Mouse (Mus musculus) kidney, postnatal 36 days (tissue): ENCODE results near the gene B3gnt7.

Source experiments
- DNase-seq, 2 experiments: peaks; one replicate each; pipeline ENCODE4 v3.0.0; 2021 to 2022; ENCODE audit warnings: mixed read lengths in 2 of 2

B3gnt7 gene

GRCm38 (mm10) chr1:86302532-86302931 is at the start of gene B3gnt7:
Gene B3gnt7, plus strand, starts transcription at chr1:86302832.
- no peak for DNase-seq

GRCm38 (mm10) chr1:86253410-86253809 is 49.2 kb upstream of the B3gnt7 start:
- no peak for DNase-seq

GRCm38 (mm10) chr1:86256311-86256710 is 46.3 kb upstream of the B3gnt7 start:
- DNase-seq = no peak

GRCm38 (mm10) chr1:86257228-86257627 is 45.4 kb upstream of the B3gnt7 start:
- no peak for DNase-seq

- DNase-seq = no peak
These were observed 44.3 kb upstream of the B3gnt7 start for GRCm38 (mm10) chr1:86258171-86258824.

- no peak for DNase-seq
These were observed 38.9 kb upstream of the B3gnt7 start for GRCm38 (mm10) chr1:86263564-86264339.

GRCm38 (mm10) chr1:86265060-86265459 is 37.6 kb upstream of the B3gnt7 start:
- no peak for DNase-seq

GRCm38 (mm10) chr1:86268492-86269189 is 34.0 kb upstream of the B3gnt7 start:
- DNase-seq = no peak

GRCm38 (mm10) chr1:86269190-86269508 is 33.5 kb upstream of the B3gnt7 start:
- no peak for DNase-seq

- DNase-seq = peak; percentile 19 to 28
These were observed 30.9 kb upstream of the B3gnt7 start for GRCm38 (mm10) chr1:86271707-86272106.

GRCm38 (mm10) chr1:86277055-86277454 is 25.6 kb upstream of the B3gnt7 start:
- no peak for DNase-seq

- DNase-seq = peak; percentile 54 to 71
These were observed 20.7 kb upstream of the B3gnt7 start for GRCm38 (mm10) chr1:86281781-86282536.

GRCm38 (mm10) chr1:86284101-86284500 is 18.5 kb upstream of the B3gnt7 start:
- DNase-seq = peak in 1 of 2 experiments; percentile 57

GRCm38 (mm10) chr1:86285295-86285694 is 17.3 kb upstream of the B3gnt7 start:
- no peak for DNase-seq

GRCm38 (mm10) chr1:86287473-86287872 is 15.2 kb upstream of the B3gnt7 start:
- no peak for DNase-seq

GRCm38 (mm10) chr1:86290452-86290851 is 12.2 kb upstream of the B3gnt7 start:
- no peak for DNase-seq

- DNase-seq = no peak
These were observed 9.5 kb upstream of the B3gnt7 start for GRCm38 (mm10) chr1:86293091-86293490.

- peak; percentile 56 to 70 for DNase-seq
These were observed 8.8 kb upstream of the B3gnt7 start for GRCm38 (mm10) chr1:86293868-86294267.

- DNase-seq = no peak
These were observed 8.2 kb upstream of the B3gnt7 start for GRCm38 (mm10) chr1:86294472-86294871.

GRCm38 (mm10) chr1:86300093-86300492 is 2.5 kb upstream of the B3gnt7 start:
- DNase-seq = no peak

- DNase-seq = peak in 1 of 2 experiments; percentile 32
These were observed 1.9 kb upstream of the B3gnt7 start for GRCm38 (mm10) chr1:86300731-86301130.

GRCm38 (mm10) chr1:86301221-86302091 is 1.2 kb upstream of the B3gnt7 start:
- DNase-seq = peak in 1 of 2 experiments; percentile 48
